ENCODE assay signal across 8 mouse cellular contexts in the genomic region with DNA sequence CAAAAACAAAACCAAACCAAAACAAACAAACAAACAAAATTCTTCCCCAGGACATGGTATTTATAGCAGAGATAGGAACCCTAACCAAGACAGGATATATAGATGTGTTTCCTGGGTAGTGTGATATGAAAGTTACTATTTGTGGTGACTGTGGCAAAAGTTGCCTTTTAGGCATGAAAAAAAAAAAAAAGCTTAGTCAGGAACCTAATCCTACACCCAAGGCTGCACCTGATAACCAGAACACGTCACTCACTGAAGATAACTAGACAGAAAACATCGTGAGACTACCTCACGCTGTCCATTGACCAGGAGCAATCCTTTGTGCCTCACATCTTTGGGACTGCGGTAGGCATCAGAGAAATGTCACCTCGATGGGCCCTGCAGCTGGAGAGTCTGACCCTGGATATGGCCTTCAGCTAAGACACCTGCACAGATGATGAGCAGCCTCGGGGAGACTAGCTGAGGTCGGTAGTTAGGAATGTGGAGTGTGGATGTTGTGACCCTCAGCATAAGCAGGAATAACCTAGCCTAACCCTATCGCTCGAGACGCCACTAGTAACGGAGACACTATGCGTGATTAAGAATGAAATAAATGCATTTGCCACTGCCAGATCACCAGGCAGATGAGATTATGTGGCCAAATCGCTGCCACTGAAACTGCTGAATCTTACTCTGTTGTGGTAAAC. TPM values are rescaled to one million over a fixed set of nuclear protein-coding genes. Genes with fewer than 3 reads are reported as not detected.
DNase-seq lines count a peak whose midpoint lies in the region; ATAC-seq and TF ChIP-seq lines count a peak whose summit lies in the region.

A gene (plus strand): TSS at position 249 of the 686 bp plus-strand sequence.

- no peak for DNase-seq in kidney, adult 18-20 months
- peak; percentile 29 for DNase-seq in MEL (ENCODE audit: low read depth, low spot score)
- DNase-seq in liver, embryonic 13.5 days, result no peak
- no peak for DNase-seq in frontal cortex, postnatal 36 days (ENCODE audit: low spot score in 2 of 2)
- DNase-seq in frontal cortex, adult 2 months (ENCODE audit: extremely low spot score in 1 of 2, low spot score in 1 of 2), result no peak
- DNase-seq in layer of hippocampus, adult 18-20 months (ENCODE audit: low spot score in 2 of 2), result no peak

- no peak within 1 kb of the TSS; the same call in 1 of the 2 replicates for H3K4me3 ChIP-seq in kidney, embryonic 14.5 days (ENCODE audit: low read length)
- peak within 1 kb of the TSS; percentile 18 to 50 for H3K4me3 ChIP-seq in MEL (ENCODE audit: control insufficient read depth in 1 of 2, insufficient read depth in 1 of 2, low read depth in 2 of 2, low read length in 2 of 2)
- H3K4me3 ChIP-seq in liver, embryonic 13.5 days (replicated peaks), result peak within 1 kb of the TSS; percentile 11

- WGBS in kidney, embryonic 14.5 days, result 64% methylated on average over 13 of the region's 13 CpGs
- WGBS in liver, embryonic 13.5 days (ENCODE audit: insufficient replicate concordance), result 44% methylated on average over 13 of the region's 13 CpGs

- TF ChIP-seq RAD21 in MEL (IDR thresholded peaks at IDR 0.05; ENCODE audit: low read depth, low read length), result no peak

- no peaks in the 10 kb centered on the region for H3K79me2 ChIP-seq in MEL (ENCODE audit: control insufficient read depth, insufficient read depth, low read length, poor library complexity)

- ATAC-seq in kidney, embryonic 14.5 days (ENCODE audit: low FRiP score, low TSS enrichment), result no peak
- peak; percentile 7; the same call in 1 of the 2 replicates for ATAC-seq in granulocyte monocyte progenitor cell, adult 5-6 weeks (replicated peaks; ENCODE audit: poor library complexity, severe bottlenecking)
- ATAC-seq in liver, embryonic 13.5 days (ENCODE audit: low read depth), result no peak

- no peaks in the 10 kb centered on the region for H3K9me3 ChIP-seq in kidney, embryonic 14.5 days (ENCODE audit: control insufficient read depth, low read length)
- H3K9me3 ChIP-seq in MEL (replicated peaks; ENCODE audit: insufficient read depth, low read length), result no peaks in the 10 kb centered on the region
- no peaks in the 10 kb centered on the region for H3K9me3 ChIP-seq in liver, embryonic 13.5 days (replicated peaks)

- no peak within 1 kb of the TSS for H3K27ac ChIP-seq in kidney, embryonic 14.5 days (ENCODE audit: low read depth, low read length)
- no peak within 1 kb of the TSS for H3K27ac ChIP-seq in MEL (ENCODE audit: control insufficient read depth, low read depth, low read length)
- no peak within 1 kb of the TSS for H3K27ac ChIP-seq in liver, embryonic 13.5 days

- peaks cover 11% of the 10 kb centered on the region for H3K4me1 ChIP-seq in kidney, embryonic 14.5 days (ENCODE audit: control insufficient read depth, insufficient read depth, low read length)
- peaks cover 0 to 3% of the 10 kb centered on the region in 2 experiments; a peak in 3 of 4 replicates for H3K4me1 ChIP-seq in MEL (ENCODE audit: control insufficient read depth in 1 of 2, insufficient read depth in 2 of 2, low read length in 2 of 2)
- H3K4me1 ChIP-seq in liver, embryonic 13.5 days (replicated peaks), result peaks cover 10% of the 10 kb centered on the region; the same call in 1 of the 2 replicates

- H3K4me2 ChIP-seq in kidney, embryonic 14.5 days (replicated peaks; ENCODE audit: low read depth, low read length), result peak within 1 kb of the TSS; percentile 15
- H3K4me2 ChIP-seq in liver, embryonic 13.5 days, result peak within 1 kb of the TSS; percentile 41

- no peaks in the 10 kb centered on the region for H3K36me3 ChIP-seq in kidney, embryonic 14.5 days (ENCODE audit: control insufficient read depth, insufficient read depth, low read length)
- H3K36me3 ChIP-seq in MEL (ENCODE audit: control insufficient read depth in 1 of 2, insufficient read depth in 2 of 2, low read length in 2 of 2), result no peaks in the 10 kb centered on the region
- no peaks in the 10 kb centered on the region for H3K36me3 ChIP-seq in liver, embryonic 13.5 days

- peak within 1 kb of the TSS; percentile 8; the same call in 1 of the 2 replicates for H3K9ac ChIP-seq in kidney, embryonic 14.5 days (ENCODE audit: low read depth, low read length)
- no peak within 1 kb of the TSS for H3K9ac ChIP-seq in MEL (ENCODE audit: control insufficient read depth, low read depth, low read length, poor library complexity, severe bottlenecking)
- no peak within 1 kb of the TSS for H3K9ac ChIP-seq in liver, embryonic 13.5 days

- TF ChIP-seq EP300 in MEL (IDR thresholded peaks at IDR 0.05; ENCODE audit: low read depth in 1 of 2, low read length in 2 of 2), result peak in 1 of 2 experiments; percentile 35; a peak in 1 of 4 replicates

- no peak for TF ChIP-seq CTCF in MEL (IDR thresholded peaks at IDR 0.05 in 2 of 3, conservative IDR thresholded peaks at IDR 0.05 in 1 of 3; ENCODE audit: control insufficient read depth in 1 of 3, insufficient read depth in 1 of 3, low read depth in 2 of 3, low read length in 3 of 3, poor library complexity in 1 of 3, severe bottlenecking in 1 of 3)

- no peak for TF ChIP-seq POLR2A in MEL (IDR thresholded peaks at IDR 0.05; ENCODE audit: control insufficient read depth in 1 of 2, insufficient read depth in 1 of 2, low read depth in 1 of 2, low read length in 2 of 2, poor library complexity in 1 of 2)

- H3K27me3 ChIP-seq in kidney, embryonic 14.5 days (ENCODE audit: control insufficient read depth, insufficient read depth, low read length), result no peaks in the 10 kb centered on the region
- peaks cover 8 to 17% of the 10 kb centered on the region in 2 experiments for H3K27me3 ChIP-seq in MEL (ENCODE audit: control insufficient read depth in 1 of 2, insufficient read depth in 2 of 2, low read length in 2 of 2)
- peaks cover 14% of the 10 kb centered on the region; the same call in 1 of the 2 replicates for H3K27me3 ChIP-seq in liver, embryonic 13.5 days

TF ChIP-seq in MEL, 35 proteins besides CTCF, POLR2A, EP300 and RAD21:
- TF ChIP-seq MEF2A (IDR thresholded peaks at IDR 0.05; ENCODE audit: extremely low read depth, insufficient replicate concordance, low read depth, low read length, poor library complexity, severe bottlenecking) (peak; percentile 50; the same call in 1 of the 2 replicates), ETS1 (IDR thresholded peaks at IDR 0.05; ENCODE audit: low read depth, low read length) (peak; percentile 83), MAFK (IDR thresholded peaks at IDR 0.05; ENCODE audit: borderline replicate concordance, low read depth, low read length) (no peak), ZNF384 (IDR thresholded peaks at IDR 0.05; ENCODE audit: low read depth, low read length) (peak; percentile 92), GATA1 (IDR thresholded peaks at IDR 0.05; ENCODE audit: low read depth, low read length) (peak; percentile 55; the same call in 1 of the 2 replicates)

RNA-seq across cellular contexts. Expression of the gene that starts here (rescaled TPM):
- 2.2 and 4.0 TPM in 2 replicates for polyA plus RNA-seq in kidney, embryonic 14.5 days (2014; fragmentation: Nextera tagmentation; extraction: Ambion mirVana)
- 0.27 TPM in 1 of 2 replicates, not detected in the other for total RNA-seq in MEL (2012; rRNA removed)
- polyA plus RNA-seq in MEL (2012; ENCODE audit: insufficient read depth in 1 of 2, insufficient read length in 2 of 2, low read depth in 1 of 2, low replicate concordance in 2 of 2, missing spikeins in 1 of 2), result under 1 TPM in 1 of 2 experiments, not detected in 1; 0.63 TPM
- 6.7 and 10.4 TPM in 2 replicates for total RNA-seq in granulocyte monocyte progenitor cell, adult 5-6 weeks (2014; fragmentation: Nextera tagmentation)
- 4.7 and 7.6 TPM in 2 replicates for total RNA-seq in granulocyte monocyte progenitor cell, adult 5-6 weeks (2017)
- polyA plus RNA-seq in liver, embryonic 13.5 days (2015; fragmentation: Nextera tagmentation; extraction: Ambion mirVana), result 3.1 and 3.4 TPM in 2 replicates
- 8.3 and 8.7 TPM in 2 replicates for polyA plus RNA-seq in frontal cortex, adult 2 months (2012; rRNA removed)
- 1 to 10 TPM; 1.6 to 2.8 TPM for total RNA-seq in layer of hippocampus, adult 18-20 months (2021)

Comparison
In these comparisons a context has a peak if more than half of its experiments do, and no peak if none do; other contexts are left out.
1. Peak in DNase-seq and H3K4me3 ChIP-seq in MEL; RNA of the gene not detected or under 1 TPM.